Mouse (Mus musculus): Measurements from ENCODE around the gene Phlpp1. TPM values are rescaled to one million over a fixed set of nuclear protein-coding genes. Genes with fewer than 3 reads are reported as not detected.

Phlpp1 gene
- polyA plus RNA-seq, 1 experiment from 2014 or later: 8.0 TPM

DNA sequence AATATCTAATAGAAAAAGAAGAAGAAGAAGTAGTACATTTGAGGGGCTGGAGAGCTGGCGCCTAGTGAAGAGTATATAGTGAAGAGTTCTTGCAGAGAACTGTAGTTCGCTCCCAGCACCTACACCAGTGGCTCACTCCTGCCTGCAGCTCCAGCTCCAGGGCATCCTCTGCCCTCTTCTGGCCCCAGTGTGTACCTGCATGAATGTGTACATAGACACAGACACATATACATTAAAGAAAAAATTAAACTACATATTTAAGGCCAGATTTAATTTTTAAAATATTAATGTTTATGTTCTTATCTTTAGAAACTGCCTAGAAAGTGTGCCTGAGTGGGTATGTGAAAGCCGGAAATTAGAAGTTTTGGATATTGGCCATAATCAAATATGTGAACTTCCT lies 175.2 kb downstream of the Phlpp1 start:
- Histone ChIP-seq H3K9ac (no peak overlapping the region), H3K4me3 (no peak overlapping the region), H3K27ac (no peak overlapping the region), H3K9me3 (replicated peaks) (no peaks in the 10 kb centered on the region), H3K27me3 (no peaks in the 10 kb centered on the region), H3K4me1 (no peaks in the 10 kb centered on the region), H3K36me3 (ENCODE audit: poor library complexity, severe bottlenecking) (peaks cover 47% of the 10 kb centered on the region), H3K4me2 (no peak overlapping the region)
- WGBS: 99% methylated on average over 3 of the region's 3 CpGs
- ATAC-seq: no peak

DNA sequence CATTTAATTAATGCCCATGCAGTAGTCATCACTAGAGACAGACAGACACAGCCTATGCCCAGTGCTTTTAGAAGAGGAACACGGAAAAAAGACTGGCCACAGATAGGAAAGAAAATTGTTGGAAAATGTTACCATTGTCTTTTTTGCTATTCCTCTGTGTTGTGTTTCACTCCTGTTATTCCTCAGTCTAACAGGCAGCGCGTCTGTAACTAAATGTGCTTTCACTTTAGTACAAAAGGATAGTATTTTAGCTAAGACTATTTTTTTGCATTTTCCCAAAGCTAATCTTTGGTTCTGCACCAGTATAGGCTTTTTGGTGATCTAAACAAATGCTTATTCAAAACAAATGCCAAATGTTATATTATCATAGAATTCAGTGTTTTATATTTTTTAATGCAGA lies 177.6 kb downstream of the Phlpp1 start:
- Histone ChIP-seq H3K9me3 (replicated peaks) (no peaks in the 10 kb centered on the region), H3K27me3 (no peaks in the 10 kb centered on the region), H3K36me3 (ENCODE audit: poor library complexity, severe bottlenecking) (peaks cover 29% of the 10 kb centered on the region), H3K4me2 (no peak overlapping the region), H3K4me3 (no peak overlapping the region), H3K4me1 (no peaks in the 10 kb centered on the region), H3K27ac (no peak overlapping the region), H3K9ac (no peak overlapping the region)
- ATAC-seq: no peak
- WGBS: 90% methylated on average over 3 of the region's 3 CpGs

DNA sequence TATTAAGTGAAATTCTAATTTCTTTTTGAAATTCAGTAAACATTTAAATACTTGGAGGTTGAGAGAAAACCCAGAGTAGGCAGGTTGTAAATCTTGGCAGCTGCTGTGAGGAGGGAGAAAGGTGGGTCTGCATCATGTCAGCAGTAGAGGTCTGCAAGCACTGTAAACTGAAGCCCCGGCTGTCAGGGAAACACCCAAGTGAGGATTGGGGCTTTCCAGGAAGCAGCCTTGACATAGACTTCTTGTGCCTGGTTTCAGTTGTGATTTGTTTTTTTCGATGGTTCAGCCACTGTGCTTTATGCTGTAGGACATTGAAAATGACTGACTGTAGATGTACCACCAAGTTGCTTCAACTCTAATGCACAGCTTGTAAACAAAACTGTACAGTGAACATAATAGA lies 180.0 kb downstream of the Phlpp1 start:
- H3K9ac ChIP-seq: no peak overlapping the region
- H3K4me2 ChIP-seq: no peak overlapping the region
- ATAC-seq: no peak
- H3K27ac ChIP-seq: no peak overlapping the region
- no peak overlapping the region for H3K4me3 ChIP-seq
- no peaks in the 10 kb centered on the region for H3K27me3 ChIP-seq
- H3K4me1 ChIP-seq: no peaks in the 10 kb centered on the region
- no peaks in the 10 kb centered on the region for H3K9me3 ChIP-seq (replicated peaks)
- H3K36me3 ChIP-seq (ENCODE audit: poor library complexity, severe bottlenecking): peaks cover 18% of the 10 kb centered on the region
- WGBS: 86% methylated on average over 2 of the region's 2 CpGs

DNA sequence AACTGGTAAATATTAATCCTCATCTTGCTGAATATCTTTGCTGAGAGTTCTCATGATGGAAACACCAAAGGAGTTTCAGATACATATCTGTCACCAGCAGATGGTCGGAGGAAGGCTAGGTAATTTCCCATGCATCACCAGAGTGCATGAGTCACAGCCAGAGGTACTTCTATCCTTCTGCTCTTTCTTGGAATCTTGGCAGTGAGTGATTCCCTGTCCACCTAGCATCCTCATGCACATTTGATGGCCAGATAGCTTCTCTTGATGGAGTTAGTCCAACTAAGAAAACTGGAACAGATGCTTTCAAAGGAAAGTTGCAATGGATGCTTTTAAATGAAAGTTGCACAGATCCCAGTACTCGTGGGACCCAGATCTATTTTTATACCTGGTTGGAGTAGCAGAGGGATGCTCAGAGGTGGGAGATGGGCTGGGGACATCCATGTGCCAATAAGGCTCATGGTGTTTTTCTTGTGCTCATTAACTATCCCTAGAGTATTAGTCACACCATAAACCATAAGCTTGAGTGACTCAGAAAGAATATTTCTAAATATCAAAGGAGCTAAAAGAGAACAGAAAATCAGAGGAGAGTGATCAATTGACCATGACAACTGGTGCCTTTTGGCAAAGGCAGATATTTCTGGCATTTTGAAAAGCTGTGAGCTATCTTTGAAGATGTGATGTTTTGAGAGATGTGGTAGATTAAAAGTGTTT lies 181.4 kb downstream of the Phlpp1 start:
- H3K9ac ChIP-seq: no peak overlapping the region
- H3K4me1 ChIP-seq: no peaks in the 10 kb centered on the region
- H3K36me3 ChIP-seq (ENCODE audit: poor library complexity, severe bottlenecking): peaks cover 12% of the 10 kb centered on the region
- WGBS: 87% methylated on average over 2 of the region's 2 CpGs
- no peak overlapping the region for H3K27ac ChIP-seq
- no peak overlapping the region for H3K4me3 ChIP-seq
- no peak overlapping the region for H3K4me2 ChIP-seq
- ATAC-seq: no peak
- no peaks in the 10 kb centered on the region for H3K9me3 ChIP-seq (replicated peaks)
- no peaks in the 10 kb centered on the region for H3K27me3 ChIP-seq

DNA sequence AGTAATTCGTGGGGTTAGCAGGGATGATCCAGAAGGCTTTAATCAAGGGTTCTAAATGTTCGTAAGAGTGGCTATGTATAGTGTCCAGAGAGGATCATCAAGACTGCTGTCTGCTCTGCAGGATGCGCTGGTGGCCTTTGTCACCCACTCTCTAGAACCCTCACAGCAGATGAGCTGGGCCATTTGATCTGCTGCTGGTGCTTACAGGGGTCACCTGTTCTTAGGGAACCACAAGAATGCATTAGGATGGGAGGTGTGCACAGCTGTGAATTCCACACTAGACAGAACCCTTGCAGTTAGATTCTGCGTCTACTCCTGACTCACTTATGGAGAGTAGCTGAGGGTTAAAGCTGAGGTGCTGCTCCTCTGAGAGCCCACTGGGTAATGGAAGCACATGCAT lies 182.4 kb downstream of the Phlpp1 start:
- ATAC-seq: no peak
- 87% methylated on average over 4 of the region's 4 CpGs for WGBS

DNA sequence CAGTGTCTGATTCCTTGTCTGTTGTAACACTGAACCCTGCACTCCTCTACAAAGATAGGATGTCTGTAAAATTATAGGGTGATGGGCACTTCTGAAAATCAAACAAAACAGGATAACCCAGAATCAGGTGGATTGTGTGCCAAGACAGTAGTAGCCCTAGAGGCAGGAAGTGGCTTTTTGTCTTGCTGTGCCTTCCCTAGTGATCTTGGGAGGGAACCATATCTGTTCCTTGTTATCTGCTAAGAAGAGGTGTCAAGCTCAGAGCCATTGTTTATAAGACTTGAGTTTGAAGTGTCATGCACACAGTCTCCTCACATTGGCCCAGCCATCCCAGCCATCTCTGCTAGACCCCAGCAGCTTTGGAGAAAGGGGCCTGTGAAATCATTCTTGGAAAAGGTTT lies 187.9 kb downstream of the Phlpp1 start:
- Histone ChIP-seq H3K27ac (no peak overlapping the region), H3K27me3 (no peaks in the 10 kb centered on the region), H3K4me3 (no peak overlapping the region), H3K4me1 (no peaks in the 10 kb centered on the region), H3K9ac (no peak overlapping the region), H3K36me3 (ENCODE audit: poor library complexity, severe bottlenecking) (peaks cover 13% of the 10 kb centered on the region; the same call in 1 of the 2 replicates), H3K4me2 (no peak overlapping the region), H3K9me3 (replicated peaks) (no peaks in the 10 kb centered on the region)
- no peak for ATAC-seq

More for the DNA sequence above, 182.4 kb downstream of the Phlpp1 start:
- no peak overlapping the region for H3K4me2 ChIP-seq
- H3K4me1 ChIP-seq: no peaks in the 10 kb centered on the region
- no peak overlapping the region for H3K27ac ChIP-seq
- H3K4me3 ChIP-seq: no peak overlapping the region
- H3K27me3 ChIP-seq: no peaks in the 10 kb centered on the region
- no peaks in the 10 kb centered on the region for H3K9me3 ChIP-seq (replicated peaks)
- H3K36me3 ChIP-seq (ENCODE audit: poor library complexity, severe bottlenecking): peaks cover 12% of the 10 kb centered on the region
- no peak overlapping the region for H3K9ac ChIP-seq

DNA sequence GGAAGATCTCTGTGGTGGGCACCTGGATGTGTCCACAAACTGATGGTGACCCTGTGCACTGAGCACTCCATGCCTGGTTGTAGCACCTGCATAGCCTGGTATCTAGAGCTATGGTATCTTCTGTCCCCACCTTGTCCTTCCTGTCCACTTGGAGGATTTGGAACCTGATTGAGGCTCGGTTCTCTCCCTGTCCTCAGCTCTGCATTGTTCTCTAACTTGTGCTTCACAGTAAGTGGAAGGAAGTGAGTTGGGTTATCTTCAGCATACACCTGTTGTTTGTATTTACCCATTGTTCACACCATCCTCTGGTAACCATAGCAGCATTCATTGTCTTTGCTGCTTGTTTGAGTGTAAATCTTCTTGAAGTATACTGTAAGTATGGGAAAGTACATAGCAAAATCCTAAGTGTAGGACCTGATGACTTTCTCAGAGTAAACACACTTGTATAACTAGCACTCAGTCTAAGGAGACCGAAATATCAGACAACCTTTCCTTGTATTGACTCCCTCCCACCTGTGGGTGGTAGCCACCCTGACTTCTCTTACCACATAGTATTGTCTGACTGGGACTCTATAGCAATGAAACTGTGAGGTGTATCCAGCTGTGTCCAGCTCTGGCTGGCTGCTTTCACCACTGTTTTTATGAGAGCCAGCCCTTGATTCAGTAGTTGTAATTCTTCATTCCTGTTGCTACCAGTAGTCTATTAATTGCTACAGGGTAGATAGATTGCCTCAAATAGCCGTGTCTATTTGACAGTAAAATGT lies 191.5 kb downstream of the Phlpp1 start:
- Histone ChIP-seq H3K36me3 (ENCODE audit: poor library complexity, severe bottlenecking) (peaks cover 20% of the 10 kb centered on the region), H3K4me2 (no peak overlapping the region), H3K27me3 (no peaks in the 10 kb centered on the region), H3K4me3 (no peak overlapping the region), H3K9me3 (replicated peaks) (no peaks in the 10 kb centered on the region), H3K27ac (no peak overlapping the region), H3K4me1 (no peaks in the 10 kb centered on the region), H3K9ac (no peak overlapping the region)
- ATAC-seq: no peak
- 91% methylated on average over 3 of the region's 3 CpGs for WGBS

DNA sequence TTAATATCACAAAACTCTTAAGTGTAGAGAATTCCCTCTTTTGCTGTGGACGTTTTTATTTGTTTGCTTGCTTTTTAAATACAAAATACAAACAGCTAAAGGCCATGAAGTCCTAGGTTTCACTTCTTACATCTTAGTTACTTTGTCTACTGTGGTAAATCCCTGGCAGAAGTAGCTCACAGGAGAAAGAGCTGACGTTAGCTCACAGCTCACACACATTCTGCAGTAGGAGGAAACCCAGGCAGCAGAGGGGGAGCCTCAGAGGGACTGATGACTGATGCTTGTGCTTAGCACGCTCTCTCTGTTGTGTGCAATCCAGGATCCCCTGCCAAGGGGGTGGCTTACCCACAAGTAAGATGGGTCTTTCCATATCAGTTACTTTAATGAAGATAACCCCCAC lies 197.8 kb downstream of the Phlpp1 start:
- Histone ChIP-seq H3K4me1 (no peaks in the 10 kb centered on the region), H3K9me3 (replicated peaks) (no peaks in the 10 kb centered on the region), H3K4me3 (no peak overlapping the region), H3K27ac (no peak overlapping the region), H3K9ac (no peak overlapping the region), H3K4me2 (no peak overlapping the region), H3K27me3 (no peaks in the 10 kb centered on the region), H3K36me3 (ENCODE audit: poor library complexity, severe bottlenecking) (peaks cover 32% of the 10 kb centered on the region)
- WGBS: 68% methylated on average over 3 of the region's 3 CpGs
- no peak for ATAC-seq

DNA sequence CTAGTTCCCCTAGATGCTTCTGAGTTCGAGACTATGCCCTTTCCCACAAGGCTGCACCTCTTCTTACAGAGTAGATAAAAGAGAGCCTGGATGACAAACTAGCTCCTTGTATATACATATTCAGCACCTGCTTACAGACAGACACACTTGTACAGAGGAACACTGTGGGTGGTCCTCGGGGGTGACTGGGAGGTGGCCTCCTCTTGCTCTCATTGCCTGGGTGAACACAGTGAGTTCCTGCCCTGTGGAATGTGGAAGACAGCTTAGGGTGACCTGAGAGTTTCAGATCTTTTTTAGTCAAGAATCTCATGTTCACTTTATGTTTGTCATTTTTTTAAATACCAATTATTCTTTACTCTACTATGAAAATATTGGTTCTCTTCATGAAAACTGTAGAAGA lies 200.9 kb downstream of the Phlpp1 start:
- no peak overlapping the region for H3K4me2 ChIP-seq
- no peak overlapping the region for H3K27ac ChIP-seq
- WGBS: 86% methylated on average over 2 of the region's 2 CpGs
- H3K9ac ChIP-seq: no peak overlapping the region
- no peaks in the 10 kb centered on the region for H3K4me1 ChIP-seq
- H3K4me3 ChIP-seq: no peak overlapping the region
- peaks cover 22% of the 10 kb centered on the region for H3K36me3 ChIP-seq (ENCODE audit: poor library complexity, severe bottlenecking)
- no peaks in the 10 kb centered on the region for H3K9me3 ChIP-seq (replicated peaks)
- ATAC-seq: no peak
- H3K27me3 ChIP-seq: no peaks in the 10 kb centered on the region

DNA sequence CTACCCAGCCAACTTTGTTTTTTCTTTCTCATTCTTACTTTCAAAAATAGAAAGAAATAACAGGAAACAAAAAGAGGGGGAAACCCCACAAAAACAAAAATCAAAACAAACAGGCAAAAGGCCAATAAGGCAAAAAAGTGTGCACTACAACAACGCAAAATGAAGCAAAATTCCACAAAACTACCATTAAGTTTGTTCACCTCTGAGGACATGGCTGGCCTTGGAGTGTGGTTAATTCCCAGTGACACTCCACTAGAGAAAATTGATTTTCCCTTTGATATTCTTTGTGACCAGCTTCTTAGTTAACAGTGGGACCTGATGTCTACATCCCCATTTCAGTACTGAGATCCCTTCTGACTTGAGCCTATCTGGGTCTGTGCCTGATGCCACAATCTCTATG lies 202.1 kb downstream of the Phlpp1 start:
- ATAC-seq: no peak
- Histone ChIP-seq H3K4me2 (no peak overlapping the region), H3K27ac (no peak overlapping the region), H3K4me1 (no peaks in the 10 kb centered on the region), H3K9me3 (replicated peaks) (no peaks in the 10 kb centered on the region), H3K9ac (no peak overlapping the region), H3K36me3 (ENCODE audit: poor library complexity, severe bottlenecking) (peaks cover 17% of the 10 kb centered on the region), H3K27me3 (no peaks in the 10 kb centered on the region), H3K4me3 (no peak overlapping the region)
- WGBS: 95% methylated on average over 1 of the region's 1 CpGs

DNA sequence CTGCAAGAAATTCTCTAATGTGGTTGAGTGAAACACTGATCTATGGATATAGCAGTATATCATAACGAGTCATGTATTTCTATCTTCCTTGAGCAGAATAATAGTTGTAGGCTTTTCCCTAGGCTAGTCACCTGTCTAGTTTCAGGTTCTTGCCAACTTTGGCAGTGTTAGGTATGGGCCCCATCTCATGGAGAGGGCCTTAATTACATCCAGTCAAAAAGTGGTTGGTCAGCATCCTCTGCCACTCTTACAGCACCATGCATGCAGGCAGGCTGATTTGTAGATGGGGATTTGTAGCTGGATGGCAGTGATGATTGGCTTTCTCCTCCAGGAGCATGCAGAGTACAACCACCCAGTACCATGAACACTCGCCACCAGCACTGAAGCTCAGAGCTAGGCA lies 202.7 kb downstream of the Phlpp1 start:
- no peaks in the 10 kb centered on the region for H3K9me3 ChIP-seq (replicated peaks)
- no peaks in the 10 kb centered on the region for H3K27me3 ChIP-seq
- no peak overlapping the region for H3K4me3 ChIP-seq
- no peak for ATAC-seq
- no peak overlapping the region for H3K4me2 ChIP-seq
- WGBS: 96% methylated on average over 2 of the region's 2 CpGs
- H3K9ac ChIP-seq: no peak overlapping the region
- no peak overlapping the region for H3K27ac ChIP-seq
- H3K36me3 ChIP-seq (ENCODE audit: poor library complexity, severe bottlenecking): peaks cover 13% of the 10 kb centered on the region
- no peaks in the 10 kb centered on the region for H3K4me1 ChIP-seq

DNA sequence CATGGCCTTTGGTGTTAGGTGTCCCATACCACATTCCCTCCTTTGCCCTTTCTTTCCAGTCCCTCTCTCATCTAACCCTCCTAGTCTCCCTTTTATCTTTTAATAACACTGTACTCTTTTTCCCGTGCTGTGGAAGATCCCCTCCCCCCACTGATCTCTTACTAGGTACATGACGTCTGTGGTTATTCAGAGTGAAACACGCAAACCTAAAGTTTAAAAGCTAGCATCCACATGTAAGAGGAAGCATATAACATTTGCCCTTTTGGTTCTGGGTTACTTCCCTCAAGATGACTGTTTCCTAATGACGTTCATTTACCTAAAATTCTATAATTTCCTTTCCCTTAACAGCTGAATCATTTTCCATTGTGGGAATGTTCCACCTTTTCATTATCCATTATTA lies 203.4 kb downstream of the Phlpp1 start:
- no peak overlapping the region for H3K27ac ChIP-seq
- H3K9me3 ChIP-seq (replicated peaks): no peaks in the 10 kb centered on the region
- H3K27me3 ChIP-seq: no peaks in the 10 kb centered on the region
- H3K4me2 ChIP-seq: no peak overlapping the region
- peaks cover 6% of the 10 kb centered on the region; the same call in 1 of the 2 replicates for H3K36me3 ChIP-seq (ENCODE audit: poor library complexity, severe bottlenecking)
- WGBS: 85% methylated on average over 4 of the region's 4 CpGs
- H3K9ac ChIP-seq: no peak overlapping the region
- no peak for ATAC-seq
- H3K4me1 ChIP-seq: peaks cover 3% of the 10 kb centered on the region
- no peak overlapping the region for H3K4me3 ChIP-seq
